Mouse (Mus musculus): ENCODE results near the gene Fdxr. TPM values are rescaled to one million over a fixed set of nuclear protein-coding genes. Genes with fewer than 3 reads are reported as not detected.

The Fdxr gene
- total and polyA plus RNA-seq, 2 experiments from 2014 or later = 14.8 to 18.8 TPM

DNA sequence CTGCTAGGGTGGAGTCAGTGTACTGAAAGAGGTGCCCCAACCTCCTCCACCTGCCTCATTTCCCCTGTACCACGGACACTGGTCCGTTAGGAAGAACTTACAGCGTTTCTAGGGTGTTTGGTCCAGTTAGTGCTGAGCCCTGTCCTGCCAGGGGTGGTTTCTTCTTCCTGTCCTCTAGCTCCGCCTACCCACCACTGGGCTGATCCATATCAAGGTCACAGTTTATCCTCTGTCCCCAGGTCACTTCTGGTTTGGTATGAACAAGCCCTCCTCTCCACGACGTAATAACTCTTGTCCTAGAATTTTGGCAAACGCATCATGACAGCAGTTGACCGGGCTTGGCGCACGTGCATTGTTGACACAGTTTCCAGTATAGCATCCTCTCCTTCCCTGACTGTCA is 57.2 kb downstream of the Fdxr start:
- no peak overlapping the region for H3K4me3 ChIP-seq (ENCODE audit: low read depth, low read length)
- H3K27me3 ChIP-seq (ENCODE audit: insufficient read depth, low read length) = no peaks in the 10 kb centered on the region
- ATAC-seq (ENCODE audit: low FRiP score) (no peak), DNase-seq (ENCODE audit: low spot score) (no peak)
- no peaks in the 10 kb centered on the region for H3K9me3 ChIP-seq (ENCODE audit: low read length)
- WGBS = 95% methylated on average over 10 of the region's 10 CpGs
- H3K27ac ChIP-seq (ENCODE audit: low read depth, low read length) = no peak overlapping the region
- TF ChIP-seq CTCF (IDR thresholded peaks at IDR 0.05) = no peak
- 0 out of 2 replicates have a peak, but pooled peaks cover 3% of the 10 kb centered on the region for H3K36me3 ChIP-seq (ENCODE audit: insufficient read depth, low read length)
- peaks cover 6% of the 10 kb centered on the region; the same call in 1 of the 2 replicates for H3K4me1 ChIP-seq (ENCODE audit: insufficient read depth, low read length)
- no peak overlapping the region for H3K9ac ChIP-seq (replicated peaks; ENCODE audit: low read length, poor library complexity, severe bottlenecking)
- no peak overlapping the region for H3K4me2 ChIP-seq (ENCODE audit: low read depth, low read length, poor library complexity, severe bottlenecking)

- Histone ChIP-seq H3K36me3 (ENCODE audit: insufficient read depth, low read length) (0 out of 2 replicates have a peak, but pooled peaks cover 3% of the 10 kb centered on the region), H3K4me3 (ENCODE audit: low read depth, low read length) (no peak overlapping the region), H3K27ac (ENCODE audit: low read depth, low read length) (no peak overlapping the region), H3K9me3 (ENCODE audit: low read length) (no peaks in the 10 kb centered on the region), H3K9ac (replicated peaks; ENCODE audit: low read length, poor library complexity, severe bottlenecking) (no peak overlapping the region), H3K4me1 (ENCODE audit: insufficient read depth, low read length) (0 out of 2 replicates have a peak, but pooled peaks cover 5% of the 10 kb centered on the region), H3K27me3 (ENCODE audit: insufficient read depth, low read length) (no peaks in the 10 kb centered on the region), H3K4me2 (ENCODE audit: low read depth, low read length, poor library complexity, severe bottlenecking) (no peak overlapping the region)
- no peak for DNase-seq (ENCODE audit: low spot score)
- ATAC-seq (ENCODE audit: low FRiP score) = no peak
- TF ChIP-seq CTCF (IDR thresholded peaks at IDR 0.05) = no peak
- WGBS = 87% methylated on average over 9 of the region's 9 CpGs
Measured at GRCm38 (mm10) chr11:115219263-115219662, 57.6 kb downstream of the Fdxr start.

Small RNA genes lying within 50 kb of the gene (microRNA-seq; reads per million reads assigned to microRNA genes)
- not detected for gene Gm25837 (ENCODE audit: borderline number of aligned reads)

Other genes starting within 250 kb of the Fdxr start
- 0.82 TPM in 1 of 2 replicates, not detected in the other for gene Cd300ld5, start 239.3 kb downstream of the Fdxr start, total RNA-seq (2014; rRNA removed)
- gene Cd300ld5, start 239.3 kb downstream of the Fdxr start, polyA plus RNA-seq (2015; fragmentation: Nextera tagmentation; extraction: Ambion mirVana) = not detected in 2 replicates
- gene Cd300ld3, start 228.6 kb downstream of the Fdxr start, total RNA-seq (2014; rRNA removed) = 0.82 TPM in 1 of 2 replicates, not detected in the other
- gene Cd300ld3, start 228.6 kb downstream of the Fdxr start, polyA plus RNA-seq (2015; fragmentation: Nextera tagmentation; extraction: Ambion mirVana) = not detected in 2 replicates
- 0.19 TPM in 1 of 2 replicates, not detected in the other for gene Cd300e, start 214.9 kb downstream of the Fdxr start, total RNA-seq (2014; rRNA removed)
- gene Cd300e, start 214.9 kb downstream of the Fdxr start, polyA plus RNA-seq (2015; fragmentation: Nextera tagmentation; extraction: Ambion mirVana) = 0.10 and 0.12 TPM in 2 replicates
- 0.57 and 0.93 TPM in 2 replicates for gene Rab37, start 185.6 kb downstream of the Fdxr start, total RNA-seq (2014; rRNA removed)
- gene Rab37, start 185.6 kb downstream of the Fdxr start, polyA plus RNA-seq (2015; fragmentation: Nextera tagmentation; extraction: Ambion mirVana) = 0.67 and 0.90 TPM in 2 replicates
- 0.16 and 0.42 TPM in 2 replicates for gene Cd300lf, start 143.1 kb downstream of the Fdxr start, total RNA-seq (2014; rRNA removed)
- 0.09 and 0.10 TPM in 2 replicates for gene Cd300lf, start 143.1 kb downstream of the Fdxr start, polyA plus RNA-seq (2015; fragmentation: Nextera tagmentation; extraction: Ambion mirVana)
- 53.3 and 57.3 TPM in 2 replicates for gene Slc9a3r1, start 113.7 kb downstream of the Fdxr start, total RNA-seq (2014; rRNA removed)
- gene Slc9a3r1, start 113.7 kb downstream of the Fdxr start, polyA plus RNA-seq (2015; fragmentation: Nextera tagmentation; extraction: Ambion mirVana) = 65.4 and 72.9 TPM in 2 replicates
- gene Tmem104, start 89.6 kb downstream of the Fdxr start, total RNA-seq (2014; rRNA removed) = 7.8 and 8.5 TPM in 2 replicates
- 12.2 and 12.9 TPM in 2 replicates for gene Tmem104, start 89.6 kb downstream of the Fdxr start, polyA plus RNA-seq (2015; fragmentation: Nextera tagmentation; extraction: Ambion mirVana)
- gene Nat9, start 89.2 kb downstream of the Fdxr start, total RNA-seq (2014; rRNA removed) = 13.0 and 19.3 TPM in 2 replicates
- gene Nat9, start 89.2 kb downstream of the Fdxr start, polyA plus RNA-seq (2015; fragmentation: Nextera tagmentation; extraction: Ambion mirVana) = 17.5 and 20.1 TPM in 2 replicates
- gene Grin2c, start 9.8 kb downstream of the Fdxr start, total RNA-seq (2014; rRNA removed) = 2.9 and 4.1 TPM in 2 replicates
- 0.59 and 0.75 TPM in 2 replicates for gene Grin2c, start 9.8 kb downstream of the Fdxr start, polyA plus RNA-seq (2015; fragmentation: Nextera tagmentation; extraction: Ambion mirVana)
- gene Fads6, start 20.6 kb upstream of the Fdxr start, total RNA-seq (2014; rRNA removed) = 10.2 and 10.6 TPM in 2 replicates
- gene Fads6, start 20.6 kb upstream of the Fdxr start, polyA plus RNA-seq (2015; fragmentation: Nextera tagmentation; extraction: Ambion mirVana) = 1.4 and 1.6 TPM in 2 replicates
- gene Otop2, start 30.1 kb upstream of the Fdxr start, total RNA-seq (2014; rRNA removed) = 0.05 and 1.5 TPM in 2 replicates
- gene Otop2, start 30.1 kb upstream of the Fdxr start, polyA plus RNA-seq (2015; fragmentation: Nextera tagmentation; extraction: Ambion mirVana) = 0.15 and 0.22 TPM in 2 replicates
- gene Ush1g, start 45.0 kb upstream of the Fdxr start, total RNA-seq (2014; rRNA removed) = 0.14 TPM in 1 of 2 replicates, not detected in the other
- gene Ush1g, start 45.0 kb upstream of the Fdxr start, polyA plus RNA-seq (2015; fragmentation: Nextera tagmentation; extraction: Ambion mirVana) = 0.21 and 0.32 TPM in 2 replicates
- gene Otop3, start 57.7 kb upstream of the Fdxr start, total RNA-seq (2014; rRNA removed) = 2.1 and 3.7 TPM in 2 replicates
- gene Otop3, start 57.7 kb upstream of the Fdxr start, polyA plus RNA-seq (2015; fragmentation: Nextera tagmentation; extraction: Ambion mirVana) = 1.8 and 2.1 TPM in 2 replicates
- gene Hid1, start 90.7 kb upstream of the Fdxr start, total RNA-seq (2014; rRNA removed) = 96.0 and 106 TPM in 2 replicates
- 65.6 TPM in 2 replicates for gene Hid1, start 90.7 kb upstream of the Fdxr start, polyA plus RNA-seq (2015; fragmentation: Nextera tagmentation; extraction: Ambion mirVana)
- 66.0 and 68.8 TPM in 2 replicates for gene Cdr2l, start 104.9 kb upstream of the Fdxr start, total RNA-seq (2014; rRNA removed)
- 16.0 and 17.2 TPM in 2 replicates for gene Cdr2l, start 104.9 kb upstream of the Fdxr start, polyA plus RNA-seq (2015; fragmentation: Nextera tagmentation; extraction: Ambion mirVana)
- gene Mrpl58, start 126.7 kb upstream of the Fdxr start, total RNA-seq (2014; rRNA removed) = 69.2 and 78.1 TPM in 2 replicates
- 187 and 201 TPM in 2 replicates for gene Mrpl58, start 126.7 kb upstream of the Fdxr start, polyA plus RNA-seq (2015; fragmentation: Nextera tagmentation; extraction: Ambion mirVana)
- gene Atp5h, start 142.9 kb upstream of the Fdxr start, total RNA-seq (2014; rRNA removed) = 319 and 329 TPM in 2 replicates
- gene Atp5h, start 142.9 kb upstream of the Fdxr start, polyA plus RNA-seq (2015; fragmentation: Nextera tagmentation; extraction: Ambion mirVana) = 934 and 951 TPM in 2 replicates
- gene Kctd2, start 143.1 kb upstream of the Fdxr start, total RNA-seq (2014; rRNA removed) = 22.1 and 27.4 TPM in 2 replicates
- 27.7 and 29.4 TPM in 2 replicates for gene Kctd2, start 143.1 kb upstream of the Fdxr start, polyA plus RNA-seq (2015; fragmentation: Nextera tagmentation; extraction: Ambion mirVana)
- gene Trim80, start 163.5 kb upstream of the Fdxr start, total RNA-seq (2014; rRNA removed) = 0.44 TPM in 1 of 2 replicates, not detected in the other
- gene Trim80, start 163.5 kb upstream of the Fdxr start, polyA plus RNA-seq (2015; fragmentation: Nextera tagmentation; extraction: Ambion mirVana) = not detected in 2 replicates
- gene Slc16a5, start 185.4 kb upstream of the Fdxr start, total RNA-seq (2014; rRNA removed) = not detected in 2 replicates
- 0.21 and 0.23 TPM in 2 replicates for gene Slc16a5, start 185.4 kb upstream of the Fdxr start, polyA plus RNA-seq (2015; fragmentation: Nextera tagmentation; extraction: Ambion mirVana)
- 9.0 and 14.0 TPM in 2 replicates for gene Armc7, start 198.6 kb upstream of the Fdxr start, total RNA-seq (2014; rRNA removed)
- 12.9 and 13.4 TPM in 2 replicates for gene Armc7, start 198.6 kb upstream of the Fdxr start, polyA plus RNA-seq (2015; fragmentation: Nextera tagmentation; extraction: Ambion mirVana)
- 85.3 and 91.1 TPM in 2 replicates for gene Nt5c, start 214.8 kb upstream of the Fdxr start, total RNA-seq (2014; rRNA removed)
- 131 and 133 TPM in 2 replicates for gene Nt5c, start 214.8 kb upstream of the Fdxr start, polyA plus RNA-seq (2015; fragmentation: Nextera tagmentation; extraction: Ambion mirVana)
- gene Jpt1, start 237.3 kb upstream of the Fdxr start, total RNA-seq (2014; rRNA removed) = 744 and 761 TPM in 2 replicates
- 1,252 and 1,259 TPM in 2 replicates for gene Jpt1, start 237.3 kb upstream of the Fdxr start, polyA plus RNA-seq (2015; fragmentation: Nextera tagmentation; extraction: Ambion mirVana)

All from midbrain, postnatal 0 days (tissue).